ENCODE assay signal across 30 mouse cellular contexts in the genomic region with DNA sequence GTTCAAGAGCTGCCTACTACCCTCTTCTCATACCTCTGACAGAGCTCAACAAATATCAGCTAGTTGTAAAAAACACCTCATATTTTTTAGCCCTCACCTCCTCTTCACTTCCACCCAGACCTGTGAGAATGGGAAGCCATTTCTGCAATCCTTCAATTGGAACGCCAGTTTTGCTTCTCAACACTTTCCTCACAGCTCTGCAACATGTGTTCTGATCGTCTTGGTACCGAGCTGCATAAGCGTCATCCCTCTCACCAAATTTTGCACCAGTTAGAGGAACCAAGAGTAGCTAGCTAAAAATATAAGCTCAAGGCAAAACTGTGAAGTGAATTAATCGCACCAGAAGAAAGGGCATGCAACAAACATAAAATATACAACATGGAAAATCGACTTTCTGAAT. TPM values are rescaled to one million over a fixed set of nuclear protein-coding genes. Genes with fewer than 3 reads are reported as not detected.
DNase-seq lines count a peak whose midpoint lies in the region; ATAC-seq and TF ChIP-seq lines count a peak whose summit lies in the region.
"Had no signal": no experiment of that assay in that cellular context is flagged by ENCODE, and none has a peak within 500 bp of the region (broad histone marks: within the 10 kb centered on the region; RNA-seq: fewer than 3 reads in every experiment).

No protein-coding gene starts in this region.

- H3K4me2 ChIP-seq in hindbrain, postnatal 0 days (ENCODE audit: low read depth, low read length) = no peak overlapping the region
- H3K4me2 ChIP-seq: embryonic facial prominence, embryonic 13.5 days; embryonic facial prominence, embryonic 15.5 days; forebrain, embryonic 12.5 days had no signal

- TF ChIP-seq CTCF in small intestine, adult 2 months (IDR thresholded peaks at IDR 0.05; ENCODE audit: extremely low read depth, insufficient read length, insufficient replicate concordance, low read depth, low read length) = no peak
- TF ChIP-seq CTCF in hindbrain, postnatal 0 days (IDR thresholded peaks at IDR 0.05; ENCODE audit: low read depth) = no peak

- no peak overlapping the region for H3K4me3 ChIP-seq in heart, embryonic 10.5 days
- H3K4me3 ChIP-seq in small intestine, adult 2 months (ENCODE audit: low read depth, low read length) = no peak overlapping the region
- no peak overlapping the region for H3K4me3 ChIP-seq in hindbrain, postnatal 0 days (ENCODE audit: low read length)
- H3K4me3 ChIP-seq: embryonic facial prominence, embryonic 13.5 days; embryonic facial prominence, embryonic 15.5 days; erythroblast, embryonic 14.5 days; forebrain, embryonic 10.5 days; forebrain, embryonic 12.5 days had no signal

- H3K4me1 ChIP-seq in heart, embryonic 10.5 days = no peaks in the 10 kb centered on the region
- H3K4me1 ChIP-seq in small intestine, adult 2 months (ENCODE audit: control insufficient read depth, insufficient read depth, insufficient read length, low read length) = peaks cover 14% of the 10 kb centered on the region; the same call in 1 of the 2 replicates
- no peaks in the 10 kb centered on the region for H3K4me1 ChIP-seq in hindbrain, postnatal 0 days (ENCODE audit: insufficient read depth, low read length)
- H3K4me1 ChIP-seq: embryonic facial prominence, embryonic 13.5 days; embryonic facial prominence, embryonic 15.5 days; forebrain, embryonic 10.5 days; forebrain, embryonic 12.5 days had no signal

- WGBS in heart, embryonic 10.5 days = 83% methylated on average over 6 of the region's 6 CpGs
- WGBS in small intestine, adult 2 months = 89% methylated on average over 6 of the region's 6 CpGs
- 93% methylated on average over 6 of the region's 6 CpGs for WGBS in hindbrain, postnatal 0 days

- no peak for TF ChIP-seq POLR2A in small intestine, adult 2 months (IDR thresholded peaks at IDR 0.05; ENCODE audit: low read depth, low read length)

- no peak for ATAC-seq in hindbrain, postnatal 0 days
- ATAC-seq: activated CD4-positive, CD25-positive, alpha-beta regulatory T cell, adult 4 months; CD4-positive, CD25-positive, alpha-beta regulatory T cell, adult 4 months; forebrain, embryonic 14.5 days; forebrain, embryonic 16.5 days; Patski had no signal

- H3K27ac ChIP-seq in heart, embryonic 10.5 days = no peak overlapping the region
- H3K27ac ChIP-seq in small intestine, adult 2 months (ENCODE audit: insufficient read depth, low read depth, low read length) = peak overlapping the region; percentile 10; the same call in 1 of the 2 replicates
- H3K27ac ChIP-seq in hindbrain, postnatal 0 days = no peak overlapping the region
- H3K27ac ChIP-seq: embryonic facial prominence, embryonic 13.5 days; embryonic facial prominence, embryonic 15.5 days; forebrain, embryonic 10.5 days; forebrain, embryonic 12.5 days had no signal

- no peaks in the 10 kb centered on the region for H3K27me3 ChIP-seq in heart, embryonic 10.5 days (ENCODE audit: insufficient read depth, poor library complexity, severe bottlenecking)
- no peaks in the 10 kb centered on the region for H3K27me3 ChIP-seq in small intestine, adult 2 months (ENCODE audit: control insufficient read depth, insufficient read depth, low read length)
- no peaks in the 10 kb centered on the region for H3K27me3 ChIP-seq in hindbrain, postnatal 0 days (ENCODE audit: insufficient read depth, low read length)
- H3K27me3 ChIP-seq: CH12.LX; embryonic facial prominence, embryonic 13.5 days; embryonic facial prominence, embryonic 15.5 days; forebrain, embryonic 12.5 days; Patski had no signal

- H3K36me3 ChIP-seq in heart, embryonic 10.5 days = no peaks in the 10 kb centered on the region
- no peaks in the 10 kb centered on the region for H3K36me3 ChIP-seq in small intestine, adult 2 months (ENCODE audit: control insufficient read depth, insufficient read depth, low read length)
- H3K36me3 ChIP-seq in hindbrain, postnatal 0 days (ENCODE audit: insufficient read depth, low read length) = no peaks in the 10 kb centered on the region
- H3K36me3 ChIP-seq: embryonic facial prominence, embryonic 13.5 days; embryonic facial prominence, embryonic 15.5 days; forebrain, embryonic 10.5 days; forebrain, embryonic 12.5 days; G1E had no signal

- no peaks in the 10 kb centered on the region for H3K9me3 ChIP-seq in heart, embryonic 10.5 days
- H3K9me3 ChIP-seq in hindbrain, postnatal 0 days (ENCODE audit: low read length) = no peaks in the 10 kb centered on the region
- H3K9me3 ChIP-seq: embryonic facial prominence, embryonic 13.5 days; embryonic facial prominence, embryonic 15.5 days; forebrain, embryonic 10.5 days; forebrain, embryonic 12.5 days; G1E had no signal

- no peak overlapping the region for H3K9ac ChIP-seq in hindbrain, postnatal 0 days (replicated peaks; ENCODE audit: low read length)
- H3K9ac ChIP-seq: embryonic facial prominence, embryonic 13.5 days; embryonic facial prominence, embryonic 15.5 days; forebrain, embryonic 12.5 days had no signal

- DNase-seq in heart, adult 11 months = peak; percentile 23
- DNase-seq in heart, embryonic 10.5 days (ENCODE audit: low spot score) = no peak
- peak; percentile 51 for DNase-seq in right cerebral cortex, adult 18-20 months
- no peak for DNase-seq in right cerebral cortex, postnatal 4 days
- DNase-seq in B cell, adult 2 months = no peak
- no peak for DNase-seq in hindbrain, postnatal 0 days (ENCODE audit: low spot score)
- DNase-seq: adrenal gland, adult 8-10 months; adrenal gland, postnatal 14 days; adrenal gland, postnatal 36 days; cerebellum, adult 11 months; cerebellum, adult 18-20 months; cerebellum, adult 8-10 months; cerebellum, adult 9-11 months; cerebellum, postnatal 14 days; cerebellum, postnatal 36 days; embryo, embryonic 11 days had no signal

RNA-seq across cellular contexts. Expression of a gene that starts 56.9 kb away (rescaled TPM):
- polyA plus RNA-seq in heart, embryonic 10.5 days (2016; fragmentation: Nextera tagmentation; extraction: Ambion mirVana) = 19.8 and 25.3 TPM in 2 replicates
- 7.0 and 42.1 TPM in 2 replicates for polyA plus RNA-seq in small intestine, adult 2 months (2012; rRNA removed)
- total RNA-seq in hindbrain, postnatal 0 days (2014; rRNA removed) = 15.1 and 17.8 TPM in 2 replicates
- polyA plus RNA-seq in hindbrain, postnatal 0 days (2015; fragmentation: Nextera tagmentation; extraction: Ambion mirVana) = 10.1 and 11.4 TPM in 2 replicates
- total RNA-seq: common myeloid progenitor, adult 5-6 weeks had no signal
- polyA plus RNA-seq: activated CD4-positive, CD25-positive, alpha-beta regulatory T cell, adult 4 months; G1E had no signal

Comparison
In these comparisons a context has a peak if more than half of its experiments do, and no peak if none do; other contexts are left out.
1. DNase-seq: peak in heart, adult 11 months (single experiment) and right cerebral cortex, adult 18-20 months (single experiment); none in heart, embryonic 10.5 days (single experiment), right cerebral cortex, postnatal 4 days (single experiment), B cell, adult 2 months (0 of 2) and hindbrain, postnatal 0 days (single experiment).